Mouse (Mus musculus): ENCODE measurements at regions not wholly inside any gene's neighbourhood (a gene's known extent, or its start where the extent isn't known, plus 50 kb on each side); places are given as distances from the start of the nearest gene placed in this dataset.

DNA sequence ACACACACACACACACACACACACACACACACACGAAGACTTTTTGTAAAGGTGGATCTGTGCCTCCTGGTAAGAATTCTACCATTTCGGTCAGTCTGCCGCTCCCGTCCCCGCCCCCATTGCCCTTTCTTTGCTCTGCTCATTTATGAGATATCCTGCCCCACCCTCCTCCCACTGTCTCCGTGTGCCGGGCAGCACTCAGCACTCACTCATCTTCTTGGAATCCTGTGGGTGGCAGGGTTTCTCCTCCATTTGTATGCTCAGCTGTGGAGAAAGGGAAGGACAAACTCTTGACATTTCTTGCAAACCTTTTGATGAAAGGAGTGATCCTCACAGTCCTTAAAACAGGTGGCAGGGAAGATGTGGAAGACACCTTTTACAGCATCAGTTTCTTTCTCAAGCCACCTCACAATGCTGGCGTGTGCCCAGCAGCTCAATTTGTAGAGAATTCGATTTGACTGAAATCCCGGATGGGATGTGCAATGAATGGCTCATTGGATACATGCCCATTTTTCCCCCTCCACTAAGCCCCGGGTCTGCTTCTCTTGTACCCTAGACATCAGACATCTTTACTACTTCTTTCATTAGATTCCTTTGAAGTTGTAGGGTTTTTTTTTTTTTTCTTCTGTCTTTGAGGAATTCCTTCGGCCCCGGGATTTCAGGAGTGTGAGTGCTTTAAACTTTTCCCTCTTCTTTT lies 112.6 kb upstream of the 4933415F23Rik start:
- DNase-seq (ENCODE audit: low spot score in 2 of 2), result no peak

DNA sequence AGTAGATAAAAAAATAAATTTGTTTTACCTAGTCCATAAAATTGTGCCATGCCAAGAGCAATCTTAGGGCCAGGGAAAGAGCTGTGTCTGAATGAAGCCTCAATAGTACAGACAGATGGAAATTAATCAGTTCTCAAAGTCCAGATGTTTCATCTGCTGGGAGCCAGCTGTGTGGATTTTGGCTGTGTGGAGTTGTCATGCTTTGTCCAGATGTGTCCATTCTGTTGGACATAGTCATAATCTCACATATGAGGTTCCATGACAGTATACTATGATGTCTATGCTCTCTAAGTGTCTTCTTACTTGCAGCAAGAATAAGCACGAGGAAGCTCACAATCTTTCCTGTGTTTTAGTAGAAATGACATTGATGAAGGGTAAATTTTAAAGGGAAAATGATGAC lies 105.8 kb upstream of the 4933415F23Rik start:
- no peak for DNase-seq (ENCODE audit: low spot score in 2 of 2)

DNA sequence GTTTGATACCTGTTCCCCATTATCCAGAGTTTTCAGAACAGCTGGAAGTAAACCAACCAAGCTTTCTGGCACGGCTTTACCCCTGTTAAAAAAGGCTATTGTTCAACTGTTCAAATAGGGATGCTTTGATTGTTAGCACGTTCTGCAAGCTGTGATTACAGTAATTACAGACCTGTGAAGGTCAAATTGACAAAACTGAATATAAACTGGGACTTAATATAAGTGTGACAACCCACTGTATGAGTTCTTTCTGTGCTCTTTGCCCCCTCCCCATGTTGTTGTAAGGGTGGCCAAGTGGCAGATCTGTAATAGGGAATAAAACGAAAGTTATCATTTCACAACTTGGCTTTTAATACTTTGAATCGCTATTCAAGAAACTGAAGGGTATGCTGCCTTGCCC lies 105.0 kb upstream of the 4933415F23Rik start:
- no peak for DNase-seq (ENCODE audit: low spot score in 2 of 2)

DNA sequence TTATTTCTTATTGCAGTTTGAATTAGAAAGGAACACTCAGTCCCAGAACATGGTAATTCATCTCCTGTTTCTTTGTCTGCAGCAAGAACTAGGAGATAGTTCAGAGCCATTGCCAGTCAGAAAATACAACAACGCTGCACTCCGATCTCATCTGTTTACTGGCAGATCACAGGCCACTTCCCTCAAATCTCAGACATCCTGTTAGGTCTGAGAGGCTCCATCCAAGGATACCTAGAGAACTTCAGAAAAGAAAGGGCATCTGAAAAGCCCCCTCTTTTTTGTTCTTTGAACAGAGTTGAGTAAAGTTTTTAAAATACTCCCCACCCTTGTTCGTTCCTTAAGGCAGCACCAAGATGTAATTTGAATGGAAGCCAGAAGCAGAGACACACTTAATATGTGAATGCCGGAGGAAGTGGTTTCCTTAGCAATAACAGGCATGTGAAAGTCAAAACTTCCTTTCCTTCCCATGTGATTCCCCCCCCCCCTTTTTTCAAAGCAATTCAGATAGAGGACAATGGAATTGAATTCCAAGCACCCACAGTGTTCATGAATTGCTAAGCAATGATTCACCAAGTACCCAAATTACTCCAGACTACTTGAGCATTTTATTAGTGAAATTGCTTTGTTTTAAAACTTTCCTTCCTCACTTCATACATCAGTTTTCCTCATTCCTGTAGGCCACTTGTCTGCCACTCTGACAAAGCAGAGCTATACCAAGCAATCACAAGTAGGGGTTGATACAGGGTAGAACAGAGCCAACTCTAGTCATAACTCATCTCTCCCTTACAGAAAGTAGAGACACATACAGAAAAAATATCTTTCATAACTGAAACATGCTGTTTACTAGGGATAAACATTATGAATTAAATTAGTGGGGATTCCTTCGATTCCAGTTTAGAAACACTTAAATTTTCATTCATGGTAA lies 100.7 kb upstream of the 4933415F23Rik start:
- DNase-seq (ENCODE audit: low spot score in 2 of 2), result no peak

DNA sequence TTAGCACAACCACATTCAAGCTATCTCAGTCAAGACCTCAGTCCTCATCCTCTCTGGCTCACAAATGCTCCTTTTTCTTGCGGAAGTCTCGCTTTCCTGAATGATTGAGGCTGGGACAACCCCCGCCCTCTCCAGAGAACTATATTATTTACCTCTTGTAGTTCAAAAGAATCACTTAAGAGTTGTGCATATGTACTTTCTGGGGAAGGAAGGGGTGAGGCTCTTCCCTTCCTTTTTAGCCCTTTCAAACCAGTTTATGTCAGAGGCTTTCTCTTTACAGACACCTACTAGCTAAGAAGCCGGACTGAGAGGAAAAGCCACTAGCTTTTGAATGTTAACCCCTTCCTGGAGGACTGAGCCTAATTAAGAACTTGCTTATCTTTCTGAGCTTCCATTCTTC lies 98.4 kb upstream of the 4933415F23Rik start:
- DNase-seq (ENCODE audit: low spot score in 2 of 2), result no peak

DNA sequence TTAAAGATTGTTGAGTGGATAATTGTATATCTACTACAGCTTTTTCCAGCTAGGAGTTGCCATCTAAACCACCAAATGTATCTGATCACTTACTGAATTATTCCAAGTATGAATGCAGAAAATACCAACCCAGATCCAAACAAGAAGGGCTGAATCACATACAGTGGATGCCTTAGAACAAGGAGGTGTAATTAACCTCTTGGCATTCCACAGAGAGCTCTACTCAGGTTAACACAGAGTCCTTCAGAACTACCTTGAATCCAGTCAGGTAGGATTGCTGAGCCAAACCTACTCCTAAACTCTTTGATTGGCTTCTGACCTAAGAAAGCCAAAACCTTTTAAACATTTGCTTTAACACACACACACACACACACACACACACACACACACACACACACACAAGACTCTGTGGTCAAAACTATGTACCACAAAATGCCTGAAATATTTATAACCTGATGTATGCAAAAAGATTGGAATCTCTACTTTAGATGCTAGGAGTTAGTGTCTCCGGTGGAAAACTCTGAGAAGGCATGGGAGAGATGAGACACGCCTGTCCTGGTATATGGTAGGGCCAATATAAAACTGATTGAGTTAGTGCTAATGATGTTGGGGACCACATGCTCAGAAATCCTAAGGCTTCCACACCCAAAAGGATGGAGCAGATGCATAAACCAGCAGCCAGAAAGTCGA lies 88.4 kb upstream of the 4933415F23Rik start:
- DNase-seq (ENCODE audit: low spot score in 2 of 2), result no peak

DNA sequence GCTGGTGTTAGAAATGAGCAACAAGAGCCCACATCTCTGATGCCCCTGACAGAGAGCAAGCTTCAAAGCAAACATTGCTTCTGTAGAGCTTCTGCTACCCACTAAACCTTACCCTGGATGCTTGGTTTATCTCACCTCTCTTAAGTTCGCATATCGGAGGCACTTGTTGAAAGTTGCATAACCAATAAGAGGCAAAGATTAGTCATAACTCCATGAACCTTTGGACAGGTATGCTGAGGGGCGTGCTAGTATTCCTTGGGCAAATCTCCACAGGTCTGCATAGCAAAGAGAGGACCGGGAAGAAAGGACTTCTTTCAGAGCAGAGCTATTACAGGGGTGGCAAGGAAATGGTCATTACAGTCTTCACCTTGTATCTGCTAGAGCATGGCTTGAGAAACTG lies 87.7 kb upstream of the 4933415F23Rik start:
- no peak for DNase-seq (ENCODE audit: low spot score in 2 of 2)

DNA sequence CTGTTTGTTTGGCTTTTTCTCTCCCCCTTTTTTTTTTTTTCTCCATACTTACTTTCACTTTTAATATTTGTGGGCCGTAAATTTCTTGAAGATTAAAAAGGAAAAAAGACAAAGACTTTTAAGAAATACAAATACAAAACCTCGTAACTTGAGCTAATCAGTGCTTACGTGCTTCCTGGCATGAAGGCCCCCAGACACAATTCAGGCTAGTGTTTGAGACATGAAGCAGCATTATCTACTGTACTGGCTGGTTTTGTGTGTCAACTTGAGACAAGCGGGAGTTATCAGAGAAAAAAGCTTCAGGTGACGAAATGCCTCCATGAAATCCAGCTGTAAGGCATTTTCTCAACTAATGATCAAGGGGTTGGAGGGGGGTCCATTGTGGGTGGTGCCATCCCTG lies 86.2 kb upstream of the 4933415F23Rik start:
- no peak for DNase-seq (ENCODE audit: low spot score in 2 of 2)

DNA sequence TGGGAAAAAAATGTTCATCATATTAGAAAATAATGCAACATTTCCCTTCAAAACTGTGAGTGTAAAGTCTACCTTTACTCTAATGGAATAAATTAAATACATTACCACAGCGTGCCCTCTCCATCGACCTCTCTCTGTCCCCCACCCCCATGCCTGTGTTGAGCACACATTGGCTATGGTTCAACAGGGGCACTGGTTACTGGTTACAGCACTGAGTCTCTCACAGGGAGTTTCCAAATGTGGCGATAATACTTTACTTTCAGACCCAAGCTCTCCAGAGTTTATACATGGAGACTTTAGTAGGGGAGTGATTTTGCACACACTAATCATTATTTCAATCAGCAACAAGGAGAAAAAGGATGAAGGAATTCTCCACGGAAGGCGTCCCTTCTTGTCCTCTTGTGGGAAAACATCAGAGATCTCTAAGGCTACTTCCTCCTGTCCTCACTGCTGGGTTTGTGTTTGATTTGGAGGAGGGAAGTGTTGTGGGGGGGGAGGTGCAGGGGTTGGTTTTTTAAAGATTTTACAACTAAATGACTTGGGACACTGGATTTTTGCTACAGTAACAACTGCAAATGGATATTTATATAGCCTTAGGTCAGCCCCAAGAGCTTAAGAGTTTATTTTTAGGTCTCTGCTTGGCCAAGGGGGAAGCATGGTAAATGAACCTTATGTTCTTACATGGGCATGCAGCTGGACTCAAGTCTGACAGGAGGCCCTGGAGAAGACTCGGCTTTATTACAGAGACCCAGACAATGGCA lies 85.6 kb upstream of the 4933415F23Rik start:
- no peak for DNase-seq (ENCODE audit: low spot score in 2 of 2)

DNA sequence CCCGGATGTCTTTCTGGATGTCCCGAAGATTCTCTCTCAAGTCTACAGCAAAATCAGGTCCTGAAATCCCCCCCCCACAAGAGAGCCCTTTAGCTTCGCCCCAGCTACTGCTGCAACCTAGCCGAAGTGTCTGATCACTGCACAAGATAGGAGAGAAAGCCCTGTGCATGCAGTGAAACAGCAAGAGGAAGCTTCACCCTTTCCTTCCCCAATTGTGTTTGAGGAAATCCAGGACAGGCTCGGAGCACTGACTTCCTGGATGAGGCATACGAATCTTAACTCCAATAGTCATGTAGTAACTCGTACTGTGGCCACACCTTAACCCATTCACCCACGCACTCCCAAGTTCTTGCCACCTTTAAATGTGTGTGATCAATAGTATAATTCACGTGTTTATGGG lies 82.7 kb upstream of the 4933415F23Rik start:
- DNase-seq (ENCODE audit: low spot score in 2 of 2), result no peak

DNA sequence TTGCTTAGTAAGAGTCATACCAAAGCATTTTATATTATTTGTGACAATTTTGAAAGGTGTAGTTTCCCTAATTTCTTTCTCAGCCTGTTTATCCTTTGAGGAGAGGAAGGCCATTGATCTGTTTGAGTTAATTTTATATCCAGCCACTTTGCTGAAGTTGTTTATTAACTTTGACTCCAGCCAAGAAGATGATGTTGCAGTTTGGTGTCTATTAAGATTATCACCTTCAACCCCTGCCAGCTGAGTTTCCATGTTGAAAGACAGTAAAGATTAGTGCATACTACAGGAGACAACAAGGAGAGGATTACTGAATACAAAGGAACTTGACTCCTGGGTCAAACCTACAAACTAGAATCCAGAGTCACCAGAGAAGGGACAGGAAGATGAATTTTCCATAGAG lies 80.5 kb upstream of the 4933415F23Rik start:
- DNase-seq (ENCODE audit: low spot score in 2 of 2), result no peak

DNA sequence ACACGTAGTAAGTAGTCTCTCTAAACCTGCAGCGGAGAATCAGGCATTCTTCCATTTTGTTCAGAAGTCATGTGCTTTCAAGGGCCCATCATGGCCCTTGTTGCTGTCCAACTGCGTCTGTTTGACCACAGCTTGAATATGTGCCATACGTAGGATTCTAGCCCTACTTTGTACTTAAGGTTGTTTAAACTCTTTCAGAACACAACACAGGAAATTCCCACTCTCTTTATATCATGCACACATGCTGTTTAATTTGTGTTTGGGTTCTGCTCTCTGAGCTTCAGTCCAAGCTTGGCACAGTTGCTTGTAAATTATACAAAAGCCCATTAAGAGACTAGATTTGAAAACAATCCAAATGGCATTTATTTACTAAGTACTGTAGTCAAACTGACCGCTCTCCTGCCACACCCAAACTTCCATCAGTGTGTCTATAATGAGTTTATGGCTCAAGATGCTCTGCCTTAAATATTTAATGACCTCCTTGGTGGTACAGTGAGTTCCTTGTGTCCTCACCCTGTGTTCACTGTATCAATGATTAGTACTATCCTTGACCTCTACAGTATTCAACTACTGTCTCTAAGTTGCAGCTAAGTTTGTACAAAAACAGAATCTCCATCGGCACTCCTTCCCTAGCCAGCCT lies 76.4 kb upstream of the 4933415F23Rik start:
- no peak for DNase-seq (ENCODE audit: low spot score in 2 of 2)

DNA sequence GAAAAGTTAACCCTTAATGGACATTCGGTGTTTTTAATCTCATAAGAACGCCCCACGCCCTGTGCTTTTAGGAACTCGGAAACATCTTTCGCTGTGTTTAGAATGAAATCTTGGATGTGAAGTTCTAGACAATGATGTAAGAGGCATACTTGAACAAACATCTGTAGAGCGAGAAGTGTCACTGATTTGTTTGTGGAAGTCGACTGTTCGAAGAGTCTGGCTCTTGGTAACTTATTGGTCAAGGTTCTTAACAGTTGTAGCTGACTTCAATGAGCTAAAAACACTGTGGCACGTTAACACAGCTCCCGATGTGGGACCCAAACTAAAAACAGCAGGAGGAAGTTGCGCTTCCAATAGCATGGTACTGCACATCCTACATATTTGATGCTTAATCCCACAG lies 72.0 kb upstream of the 4933415F23Rik start:
- DNase-seq (ENCODE audit: low spot score in 2 of 2), result no peak

DNA sequence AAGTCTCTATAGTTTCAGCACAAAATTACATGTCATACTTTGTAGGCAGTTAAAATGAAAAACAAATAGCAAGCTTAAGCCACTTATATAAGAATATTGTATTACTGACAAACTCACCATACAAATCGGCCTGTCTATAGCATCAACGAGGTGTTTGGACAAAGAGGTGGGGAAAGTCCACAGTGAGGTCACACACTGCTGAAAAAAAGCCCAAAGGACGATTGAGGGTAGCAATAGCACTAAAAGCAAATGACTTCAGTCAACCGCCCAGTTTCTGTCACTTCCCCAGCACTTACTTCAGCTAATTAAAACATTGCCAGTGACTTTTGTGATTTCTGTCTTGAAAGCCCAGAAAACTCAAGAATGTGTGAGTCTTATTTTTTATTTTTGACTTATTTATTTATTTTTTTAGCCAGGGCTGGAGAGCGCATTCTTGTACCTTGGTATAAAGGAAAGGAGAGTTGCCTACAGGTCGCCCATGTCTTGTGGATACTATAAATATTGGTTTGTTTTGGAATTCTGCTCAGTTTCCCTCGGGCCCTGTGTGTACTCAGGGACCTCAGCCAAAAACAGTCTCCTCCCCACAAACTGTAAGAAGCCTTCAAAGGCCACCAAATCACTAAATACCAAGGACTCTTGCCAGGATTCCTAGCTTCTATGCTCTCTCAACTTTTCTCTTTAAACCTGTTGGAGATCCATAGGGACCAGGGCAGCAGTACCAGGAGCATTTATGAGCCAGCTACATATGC lies 71.2 kb upstream of the 4933415F23Rik start:
- DNase-seq (ENCODE audit: low spot score in 2 of 2), result no peak

DNA sequence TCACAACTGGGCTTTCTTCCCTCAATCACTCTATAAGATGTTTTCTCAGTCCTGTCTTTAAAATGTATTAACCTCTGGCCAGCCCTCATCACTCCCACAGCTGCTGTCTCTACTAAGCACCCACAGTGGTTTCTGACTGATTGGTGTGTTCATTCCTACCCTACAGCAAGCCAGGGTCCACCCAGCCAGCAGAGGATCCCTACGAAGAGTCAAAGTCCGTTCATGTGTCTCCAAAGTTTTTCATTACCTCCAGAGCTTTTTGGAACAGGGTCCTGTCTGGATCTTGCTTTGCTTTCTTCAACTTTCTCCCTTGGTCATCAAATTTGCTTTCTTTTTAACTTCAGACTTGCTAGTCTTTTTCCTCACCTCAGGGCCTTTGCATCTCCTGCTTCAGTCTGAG lies 69.3 kb upstream of the 4933415F23Rik start:
- DNase-seq (ENCODE audit: low spot score in 2 of 2), result no peak

DNA sequence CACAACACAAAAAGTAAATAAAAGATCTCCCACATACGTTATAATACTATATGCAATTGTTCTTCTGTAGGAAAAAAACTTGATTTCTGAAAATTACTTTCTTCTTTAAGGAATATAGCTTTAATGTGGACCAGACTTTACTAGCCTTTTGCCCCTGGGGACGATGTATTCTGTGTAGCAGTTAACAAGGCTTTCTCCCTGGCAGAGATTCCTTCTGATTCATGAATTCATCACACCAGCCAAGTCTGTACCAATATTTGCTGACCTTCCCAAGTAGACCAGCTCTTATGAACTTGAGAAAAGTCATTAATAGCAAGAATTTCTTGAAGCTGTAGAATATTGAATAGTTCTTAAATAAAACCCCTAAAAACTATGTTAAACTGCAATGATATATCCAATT lies 68.7 kb upstream of the 4933415F23Rik start:
- DNase-seq (ENCODE audit: low spot score in 2 of 2), result no peak

DNA sequence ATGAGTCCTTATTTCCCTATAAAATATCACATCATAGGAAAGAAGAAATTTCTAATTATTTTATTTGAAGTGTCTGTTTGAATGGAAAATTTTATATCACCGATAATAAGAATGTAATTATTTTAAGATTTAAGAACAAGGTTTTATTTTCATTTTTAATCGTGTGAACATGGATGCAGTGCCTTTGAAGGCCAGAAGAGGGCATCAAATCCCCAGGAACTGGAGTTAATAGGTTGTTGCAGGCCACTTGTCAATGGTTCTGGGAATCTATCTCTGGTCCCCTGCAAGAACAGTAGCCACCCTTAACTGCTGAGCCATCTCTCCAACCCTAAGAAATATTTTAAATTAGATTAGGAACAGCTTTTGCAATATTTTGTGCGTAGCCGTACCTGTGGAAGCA lies 66.5 kb upstream of the 4933415F23Rik start:
- DNase-seq (ENCODE audit: low spot score in 2 of 2), result no peak

DNA sequence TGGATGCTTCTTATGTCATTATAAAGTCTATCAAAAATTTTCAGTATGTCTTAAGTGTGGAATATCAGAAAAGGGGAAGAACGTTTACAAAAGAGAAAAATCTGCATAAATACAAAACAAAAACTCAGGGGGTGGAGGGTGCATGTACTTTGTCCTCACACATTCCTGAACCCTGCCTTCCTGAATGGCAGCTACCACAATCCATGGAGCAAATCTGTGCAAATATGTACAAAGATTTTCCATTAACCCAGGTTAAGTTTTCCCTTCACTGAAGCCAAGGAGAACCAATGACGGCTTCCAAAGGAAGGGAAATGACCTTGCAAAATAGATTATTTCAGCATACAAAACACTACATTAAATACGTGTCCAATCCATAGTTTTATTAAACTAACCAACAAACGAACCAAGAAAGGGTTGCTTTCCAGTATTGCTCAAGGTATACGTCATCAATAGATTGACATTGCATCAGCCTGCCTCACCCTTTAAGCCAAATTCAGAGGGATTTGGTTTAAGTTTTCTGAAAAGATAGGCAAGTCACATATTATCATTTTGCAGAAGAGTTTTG lies 61.4 kb upstream of the 4933415F23Rik start:
- DNase-seq (ENCODE audit: low spot score in 2 of 2), result no peak

DNA sequence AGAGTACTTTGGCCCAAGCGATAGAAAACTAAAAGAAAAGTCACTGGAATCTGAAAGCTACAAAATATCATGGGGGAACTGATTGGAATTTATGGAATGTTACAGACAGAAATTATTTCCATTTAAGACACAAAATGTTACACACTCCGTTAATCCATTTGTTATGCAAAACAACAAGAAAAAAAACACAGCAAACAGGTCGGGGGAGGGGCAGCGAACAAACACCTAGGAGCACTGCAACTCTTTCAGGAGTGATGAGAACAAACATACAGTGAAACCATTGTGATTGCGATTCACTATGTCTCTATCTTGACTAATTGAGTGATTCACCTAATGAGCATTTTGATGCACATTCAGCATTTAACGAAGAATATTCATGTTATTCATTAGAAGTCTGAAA lies 60.7 kb upstream of the 4933415F23Rik start:
- no peak for DNase-seq (ENCODE audit: low spot score in 2 of 2)
